Mouse (Mus musculus): ENCODE data around the gene Rbm18. TPM values are rescaled to one million over a fixed set of nuclear protein-coding genes. Genes with fewer than 3 reads are reported as not detected.
A peak's percentile ranks its signal among the peaks of the same experiment; 100 is the strongest.
"Not testable (repeated sequence)": the region's sequence is repeated elsewhere in the genome, so short reads cannot be mapped to it uniquely, and the experiment has no call there.

The Rbm18 gene
- polyA plus RNA-seq (2015; fragmentation: Nextera tagmentation; extraction: Ambion mirVana): 22.4 TPM in 2 replicates

GRCm38 (mm10) chr2:36136300-36136941 lies at the start of gene Rbm18, which contains the start of gene Mrrf:
TSS of gene Rbm18 (minus strand) at chr2:36136773.
TSS of gene Mrrf (plus strand) at chr2:36136389.
- WGBS (ENCODE audit: insufficient replicate concordance): under 1% methylated on average over 50 of the region's 50 CpGs
- peaks cover 17% of the 10 kb centered on the region for H3K36me3 ChIP-seq (ENCODE audit: control insufficient read depth, insufficient read depth)
- peak within 1 kb of the TSS; percentile 92 for H3K4me3 ChIP-seq (ENCODE audit: low read depth, low read length)
- H3K27me3 ChIP-seq (ENCODE audit: control insufficient read depth, insufficient read depth, low read depth, low read length): no peaks in the 10 kb centered on the region
- H3K9me3 ChIP-seq (replicated peaks; ENCODE audit: control insufficient read depth, low read length): no peaks in the 10 kb centered on the region
- H3K4me1 ChIP-seq (ENCODE audit: control insufficient read depth, low read depth, low read length): peaks cover 11% of the 10 kb centered on the region
- H3K27ac ChIP-seq (ENCODE audit: low read length): peak within 1 kb of the TSS; percentile 85
- ATAC-seq (ENCODE audit: low read depth): peak; percentile 94
- peak within 1 kb of the TSS; percentile 80 for H3K4me2 ChIP-seq (ENCODE audit: low read depth, low read length)
- peak within 1 kb of the TSS; percentile 88 for H3K9ac ChIP-seq (ENCODE audit: low read depth, low read length)

GRCm38 (mm10) chr2:36184876-36185275 lies 48.3 kb upstream of the Rbm18 start:
- H3K4me2 ChIP-seq (ENCODE audit: low read depth, low read length): no peak overlapping the region
- no peak overlapping the region for H3K9ac ChIP-seq (ENCODE audit: low read depth, low read length)
- no peaks in the 10 kb centered on the region for H3K9me3 ChIP-seq (replicated peaks; ENCODE audit: control insufficient read depth, low read length)
- H3K27ac ChIP-seq (ENCODE audit: low read length): no peak overlapping the region; the same call in 1 of the 2 replicates
- no peaks in the 10 kb centered on the region for H3K36me3 ChIP-seq (ENCODE audit: control insufficient read depth, insufficient read depth)
- H3K4me3 ChIP-seq (ENCODE audit: low read depth, low read length): no peak overlapping the region
- H3K4me1 ChIP-seq (ENCODE audit: control insufficient read depth, low read depth, low read length): peaks cover 11% of the 10 kb centered on the region
- no peak for ATAC-seq (ENCODE audit: low read depth)
- H3K27me3 ChIP-seq (ENCODE audit: control insufficient read depth, insufficient read depth, low read depth, low read length): no peaks in the 10 kb centered on the region
- 65% methylated on average over 6 of the region's 6 CpGs for WGBS (ENCODE audit: insufficient replicate concordance)

- no peak overlapping the region for H3K27ac ChIP-seq (ENCODE audit: low read length)
Measured at GRCm38 (mm10) chr2:36184192-36184591, 47.6 kb upstream of the Rbm18 start.

GRCm38 (mm10) chr2:36183278-36183677 lies 46.7 kb upstream of the Rbm18 start:
- no peak overlapping the region for H3K4me2 ChIP-seq (ENCODE audit: low read depth, low read length)
- no peaks in the 10 kb centered on the region for H3K36me3 ChIP-seq (ENCODE audit: control insufficient read depth, insufficient read depth)
- no peak overlapping the region for H3K9ac ChIP-seq (ENCODE audit: low read depth, low read length)
- no peaks in the 10 kb centered on the region for H3K27me3 ChIP-seq (ENCODE audit: control insufficient read depth, insufficient read depth, low read depth, low read length)
- peaks cover 11% of the 10 kb centered on the region for H3K4me1 ChIP-seq (ENCODE audit: control insufficient read depth, low read depth, low read length)
- H3K4me3 ChIP-seq (ENCODE audit: low read depth, low read length): no peak overlapping the region
- ATAC-seq (ENCODE audit: low read depth): no peak
- no peak overlapping the region for H3K27ac ChIP-seq (ENCODE audit: low read length)
- no peaks in the 10 kb centered on the region for H3K9me3 ChIP-seq (replicated peaks; ENCODE audit: control insufficient read depth, low read length)
- WGBS (ENCODE audit: insufficient replicate concordance): 74% methylated on average over 2 of the region's 2 CpGs

More at GRCm38 (mm10) chr2:36184192-36184591, 47.6 kb upstream of the Rbm18 start:
- peaks cover 11% of the 10 kb centered on the region for H3K4me1 ChIP-seq (ENCODE audit: control insufficient read depth, low read depth, low read length)
- H3K36me3 ChIP-seq (ENCODE audit: control insufficient read depth, insufficient read depth): no peaks in the 10 kb centered on the region
- no peak overlapping the region for H3K9ac ChIP-seq (ENCODE audit: low read depth, low read length)
- H3K4me3 ChIP-seq (ENCODE audit: low read depth, low read length): no peak overlapping the region
- peak; percentile 54; the same call in 1 of the 2 replicates for ATAC-seq (ENCODE audit: low read depth)
- no peaks in the 10 kb centered on the region for H3K27me3 ChIP-seq (ENCODE audit: control insufficient read depth, insufficient read depth, low read depth, low read length)
- H3K4me2 ChIP-seq (ENCODE audit: low read depth, low read length): no peak overlapping the region
- no peaks in the 10 kb centered on the region for H3K9me3 ChIP-seq (replicated peaks; ENCODE audit: control insufficient read depth, low read length)
- 90% methylated on average over 2 of the region's 2 CpGs for WGBS (ENCODE audit: insufficient replicate concordance)

- Histone ChIP-seq H3K4me3 (ENCODE audit: low read depth, low read length) (peak overlapping the region; percentile 45; the same call in 1 of the 2 replicates), H3K4me2 (ENCODE audit: low read depth, low read length) (peak overlapping the region; percentile 41; the same call in 1 of the 2 replicates), H3K4me1 (ENCODE audit: control insufficient read depth, low read depth, low read length) (peaks cover 11% of the 10 kb centered on the region)
- H3K27me3 ChIP-seq (ENCODE audit: control insufficient read depth, insufficient read depth, low read depth, low read length); H3K27ac ChIP-seq (ENCODE audit: low read length); H3K36me3 ChIP-seq (ENCODE audit: control insufficient read depth, insufficient read depth); H3K9me3 ChIP-seq (replicated peaks; ENCODE audit: control insufficient read depth, low read length); H3K9ac ChIP-seq (ENCODE audit: low read depth, low read length): not testable (repeated sequence)
- WGBS (ENCODE audit: insufficient replicate concordance): 72% methylated on average over 4 of the region's 4 CpGs
- peak; percentile 56; the same call in 1 of the 2 replicates for ATAC-seq (ENCODE audit: low read depth)
Measured at GRCm38 (mm10) chr2:36181587-36182368, 45.2 kb upstream of the Rbm18 start.

- Histone ChIP-seq H3K4me2 (ENCODE audit: low read depth, low read length) (no peak overlapping the region), H3K36me3 (ENCODE audit: control insufficient read depth, insufficient read depth) (peaks cover 4% of the 10 kb centered on the region; the same call in 1 of the 2 replicates), H3K4me1 (ENCODE audit: control insufficient read depth, low read depth, low read length) (peaks cover 11% of the 10 kb centered on the region), H3K9ac (ENCODE audit: low read depth, low read length) (no peak overlapping the region), H3K9me3 (replicated peaks; ENCODE audit: control insufficient read depth, low read length) (no peaks in the 10 kb centered on the region), H3K27ac (ENCODE audit: low read length) (no peak overlapping the region), H3K27me3 (ENCODE audit: control insufficient read depth, insufficient read depth, low read depth, low read length) (no peaks in the 10 kb centered on the region), H3K4me3 (ENCODE audit: low read depth, low read length) (no peak overlapping the region)
- ATAC-seq (ENCODE audit: low read depth): no peak
- 76% methylated on average over 3 of the region's 3 CpGs for WGBS (ENCODE audit: insufficient replicate concordance)
Measured at GRCm38 (mm10) chr2:36179487-36179886, 42.9 kb upstream of the Rbm18 start.

GRCm38 (mm10) chr2:36172574-36172973 lies 36.0 kb upstream of the Rbm18 start:
- no peaks in the 10 kb centered on the region for H3K27me3 ChIP-seq (ENCODE audit: control insufficient read depth, insufficient read depth, low read depth, low read length)
- H3K9ac ChIP-seq (ENCODE audit: low read depth, low read length): no peak overlapping the region
- no peaks in the 10 kb centered on the region for H3K4me1 ChIP-seq (ENCODE audit: control insufficient read depth, low read depth, low read length)
- no peak overlapping the region for H3K4me3 ChIP-seq (ENCODE audit: low read depth, low read length)
- peaks cover 3% of the 10 kb centered on the region; the same call in 1 of the 2 replicates for H3K36me3 ChIP-seq (ENCODE audit: control insufficient read depth, insufficient read depth)
- H3K4me2 ChIP-seq (ENCODE audit: low read depth, low read length): no peak overlapping the region
- ATAC-seq (ENCODE audit: low read depth): 0 out of 2 replicates have a peak, but pooled peaks have one; percentile 41
- no peak overlapping the region for H3K27ac ChIP-seq (ENCODE audit: low read length)
- 68% methylated on average over 3 of the region's 3 CpGs for WGBS (ENCODE audit: insufficient replicate concordance)
- no peaks in the 10 kb centered on the region for H3K9me3 ChIP-seq (replicated peaks; ENCODE audit: control insufficient read depth, low read length)

GRCm38 (mm10) chr2:36172136-36172535 lies 35.6 kb upstream of the Rbm18 start:
- no peak for ATAC-seq (ENCODE audit: low read depth)
- no peaks in the 10 kb centered on the region for H3K27me3 ChIP-seq (ENCODE audit: control insufficient read depth, insufficient read depth, low read depth, low read length)
- 72% methylated on average over 4 of the region's 4 CpGs for WGBS (ENCODE audit: insufficient replicate concordance)
- no peaks in the 10 kb centered on the region for H3K9me3 ChIP-seq (replicated peaks; ENCODE audit: control insufficient read depth, low read length)
- H3K4me3 ChIP-seq (ENCODE audit: low read depth, low read length): no peak overlapping the region
- H3K4me1 ChIP-seq (ENCODE audit: control insufficient read depth, low read depth, low read length): no peaks in the 10 kb centered on the region; the same call in 1 of the 2 replicates
- no peak overlapping the region for H3K27ac ChIP-seq (ENCODE audit: low read length)
- no peak overlapping the region for H3K9ac ChIP-seq (ENCODE audit: low read depth, low read length)
- H3K36me3 ChIP-seq (ENCODE audit: control insufficient read depth, insufficient read depth): no peaks in the 10 kb centered on the region
- H3K4me2 ChIP-seq (ENCODE audit: low read depth, low read length): no peak overlapping the region

- H3K27me3 ChIP-seq (ENCODE audit: control insufficient read depth, insufficient read depth, low read depth, low read length): no peaks in the 10 kb centered on the region
- no peak for ATAC-seq (ENCODE audit: low read depth)
- H3K9me3 ChIP-seq (replicated peaks; ENCODE audit: control insufficient read depth, low read length): no peaks in the 10 kb centered on the region
- 76% methylated on average over 4 of the region's 4 CpGs for WGBS (ENCODE audit: insufficient replicate concordance)
- H3K4me2 ChIP-seq (ENCODE audit: low read depth, low read length): no peak overlapping the region
- H3K27ac ChIP-seq (ENCODE audit: low read length): no peak overlapping the region
- H3K9ac ChIP-seq (ENCODE audit: low read depth, low read length): no peak overlapping the region
- no peaks in the 10 kb centered on the region for H3K36me3 ChIP-seq (ENCODE audit: control insufficient read depth, insufficient read depth)
- H3K4me1 ChIP-seq (ENCODE audit: control insufficient read depth, low read depth, low read length): no peaks in the 10 kb centered on the region; the same call in 1 of the 2 replicates
- no peak overlapping the region for H3K4me3 ChIP-seq (ENCODE audit: low read depth, low read length)
Measured at GRCm38 (mm10) chr2:36169176-36169575, 32.6 kb upstream of the Rbm18 start.

Measured in liver, embryonic 16.5 days (tissue).